Mouse (Mus musculus): ENCODE results near the gene Pdia6.

- TF ChIP-seq POLR2A (IDR thresholded peaks at IDR 0.05; ENCODE audit: borderline replicate concordance, extremely low read depth, insufficient read depth, insufficient read length, poor library complexity, severe bottlenecking) (peak; percentile 93), CTCF (IDR thresholded peaks at IDR 0.05; ENCODE audit: borderline replicate concordance, extremely low read depth, insufficient read depth, insufficient read length) (no peak)
Measured at GRCm38 (mm10) chr12:17265971-17266672, at the start of gene Pdia6.
